Mouse (Mus musculus): ENCODE data around the gene Chdh.

Chdh gene

DNA sequence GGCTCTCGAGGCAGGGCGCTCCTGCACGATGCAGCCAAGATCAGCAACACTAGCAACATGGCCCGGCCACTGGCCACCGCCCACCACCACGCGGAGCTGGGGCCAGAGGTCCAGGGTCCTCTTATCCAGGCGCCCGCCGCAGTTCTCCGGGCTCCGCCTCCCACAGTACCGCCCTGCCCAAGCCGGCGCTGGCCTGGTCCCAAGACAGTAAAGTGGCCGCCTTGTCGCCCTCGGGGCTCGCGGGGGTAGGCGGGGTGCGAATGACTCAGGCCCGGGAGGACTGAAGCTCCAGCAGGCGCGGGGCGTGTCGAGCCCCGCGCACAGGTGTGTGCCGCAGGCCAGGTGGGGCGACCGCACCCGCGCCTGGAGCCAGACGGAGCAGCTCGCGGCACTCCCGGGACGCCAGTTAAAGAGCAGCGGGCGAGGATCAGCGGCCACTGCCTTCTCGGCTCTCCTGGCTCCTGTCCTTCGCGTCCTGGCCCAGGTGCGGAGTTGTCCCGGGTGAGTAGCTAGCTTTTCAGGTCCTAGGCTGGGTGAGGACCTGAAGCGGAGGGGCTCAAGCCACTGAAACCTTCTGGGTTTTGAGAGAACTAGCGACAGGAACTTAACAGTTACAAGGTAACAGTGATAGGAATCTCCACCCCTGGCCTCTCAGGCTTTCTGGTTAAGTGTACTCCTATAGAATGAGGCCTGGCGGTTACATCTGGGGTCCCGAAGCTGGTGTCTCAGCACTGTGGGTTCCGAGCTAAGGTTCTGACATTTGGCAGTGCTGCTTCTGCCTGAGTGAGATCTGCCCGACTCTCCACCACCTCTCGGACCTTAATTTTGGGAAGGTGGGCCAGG is at the start of gene Chdh, which contains the start of gene Il17rb:
Gene Chdh, plus strand, starts transcription at position 291 of the 843 bp plus-strand sequence.
Gene Il17rb, minus strand, starts transcription at position 164 of the 843 bp plus-strand sequence.
- DNase-seq (ENCODE audit: low read depth) = no peak

DNA sequence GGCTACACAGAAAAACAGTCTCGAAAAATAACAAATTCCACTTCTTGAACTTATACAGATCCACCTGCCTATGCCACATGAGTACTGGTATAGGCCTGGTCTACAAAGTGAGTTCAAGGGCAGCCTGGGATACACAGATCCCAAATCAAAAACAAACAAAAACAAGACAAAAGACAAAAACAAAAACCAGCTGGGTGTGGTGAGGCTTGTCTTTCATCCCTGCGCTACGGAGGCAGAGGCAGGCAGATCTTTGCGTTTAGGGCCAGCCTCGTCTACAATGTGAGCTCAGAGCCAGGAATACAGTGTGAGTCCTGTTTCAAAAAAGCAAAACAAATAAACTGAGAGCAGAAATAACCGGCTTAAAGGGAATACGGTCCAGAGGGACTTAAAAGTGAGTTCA is 41.2 kb upstream of the Chdh start:
- peak; percentile 8 for DNase-seq (ENCODE audit: low read depth)

DNA sequence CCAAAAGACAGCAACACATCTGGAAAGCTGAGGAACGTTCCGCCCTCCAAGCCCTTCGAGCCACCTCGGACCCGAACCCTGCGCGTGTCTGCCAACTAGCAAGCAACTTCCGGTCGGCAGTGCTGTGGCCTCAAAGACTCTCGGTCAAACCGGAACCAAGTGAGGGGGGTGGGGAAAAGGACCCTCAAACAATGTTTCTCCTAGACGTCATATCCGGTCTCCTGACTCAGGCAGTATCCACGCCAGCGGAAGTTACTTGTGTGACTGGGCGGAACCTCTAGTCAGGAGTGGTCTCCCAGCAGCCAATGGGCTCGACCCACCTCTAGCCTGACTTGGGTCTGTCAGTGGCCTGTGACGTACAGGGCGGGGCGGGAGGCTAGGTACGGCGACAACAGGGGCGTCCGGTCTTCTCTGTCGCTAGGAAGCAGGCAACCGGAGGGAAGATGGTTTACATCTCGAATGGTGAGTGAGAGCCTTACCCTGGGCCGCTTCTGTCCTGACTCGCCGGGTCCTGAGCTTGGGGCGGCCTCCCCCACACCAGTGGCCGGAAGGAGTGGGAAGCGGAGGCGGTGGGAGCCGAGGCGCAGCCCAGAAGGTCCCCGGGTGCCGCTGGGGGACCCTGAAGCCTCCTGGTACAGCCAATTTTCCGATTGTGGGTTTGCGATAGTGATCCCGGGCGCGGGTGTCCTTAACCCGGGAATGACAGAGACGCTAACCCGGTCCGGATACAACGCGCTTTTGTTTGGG is 40.6 kb upstream of the Chdh start, which contains the start of gene Selenok:
Gene Selenok, plus strand, starts transcription at position 234 of the 747 bp plus-strand sequence.
- DNase-seq (ENCODE audit: low read depth) = peak; percentile 98

DNA sequence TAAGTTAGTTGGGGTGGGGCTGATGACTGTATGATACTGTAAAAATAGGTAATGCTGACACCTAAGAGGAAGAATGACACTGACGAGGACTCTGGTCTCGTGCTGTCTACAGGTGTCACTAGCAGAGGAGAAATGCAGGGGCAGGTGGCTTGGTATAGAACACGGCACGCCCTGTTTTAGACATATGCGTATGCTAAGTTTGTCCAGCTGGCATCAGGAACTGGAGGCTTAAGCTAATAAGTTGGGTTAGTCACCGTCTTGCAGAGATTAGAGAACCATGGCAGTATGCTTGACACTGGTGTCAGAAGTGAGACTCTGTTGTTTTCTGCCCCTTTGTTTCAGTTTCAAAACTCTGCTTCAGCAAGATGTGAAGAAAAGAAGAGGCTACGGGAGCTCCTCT is 37.4 kb upstream of the Chdh start:
- DNase-seq (ENCODE audit: low read depth) = no peak

DNA sequence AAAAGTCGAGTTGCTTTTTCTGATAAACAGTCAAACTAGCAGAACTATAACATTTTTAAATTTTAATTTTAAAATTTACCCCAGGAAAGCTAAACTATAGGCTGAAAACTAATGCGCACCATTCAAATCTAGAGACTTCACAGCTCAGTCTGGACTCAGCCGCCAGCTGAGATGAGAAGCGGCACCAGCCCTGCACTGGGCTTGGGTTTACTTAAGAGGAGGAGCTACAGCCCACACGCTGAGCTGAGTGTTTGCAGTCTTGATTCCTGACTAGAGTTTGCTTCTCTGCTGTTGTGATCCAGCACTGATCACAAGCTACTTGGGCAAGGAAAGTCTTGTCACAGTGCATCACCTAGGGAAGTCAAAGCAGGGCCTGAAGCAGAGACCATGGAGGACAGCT is 36.8 kb upstream of the Chdh start:
- DNase-seq (ENCODE audit: low read depth) = no peak

DNA sequence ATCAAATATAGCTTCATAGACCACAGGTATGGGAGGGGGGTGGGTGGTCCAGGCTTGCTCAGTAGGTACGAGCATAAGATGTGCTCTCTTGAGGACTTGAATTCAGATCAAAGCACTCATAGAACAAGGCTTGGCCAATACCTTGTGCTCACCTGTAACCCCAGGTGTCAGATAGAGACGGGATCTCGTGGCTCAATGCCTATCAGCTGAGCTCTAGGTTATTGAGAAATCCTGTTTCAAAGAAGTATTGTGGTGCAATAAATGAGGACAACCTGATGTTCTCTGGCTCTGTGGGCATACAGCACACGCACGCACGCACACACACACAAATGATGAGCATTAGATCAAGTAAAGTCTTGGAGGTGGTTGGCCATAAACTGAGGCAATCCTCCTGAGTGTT is 31.9 kb upstream of the Chdh start:
- DNase-seq (ENCODE audit: low read depth) = no peak

DNA sequence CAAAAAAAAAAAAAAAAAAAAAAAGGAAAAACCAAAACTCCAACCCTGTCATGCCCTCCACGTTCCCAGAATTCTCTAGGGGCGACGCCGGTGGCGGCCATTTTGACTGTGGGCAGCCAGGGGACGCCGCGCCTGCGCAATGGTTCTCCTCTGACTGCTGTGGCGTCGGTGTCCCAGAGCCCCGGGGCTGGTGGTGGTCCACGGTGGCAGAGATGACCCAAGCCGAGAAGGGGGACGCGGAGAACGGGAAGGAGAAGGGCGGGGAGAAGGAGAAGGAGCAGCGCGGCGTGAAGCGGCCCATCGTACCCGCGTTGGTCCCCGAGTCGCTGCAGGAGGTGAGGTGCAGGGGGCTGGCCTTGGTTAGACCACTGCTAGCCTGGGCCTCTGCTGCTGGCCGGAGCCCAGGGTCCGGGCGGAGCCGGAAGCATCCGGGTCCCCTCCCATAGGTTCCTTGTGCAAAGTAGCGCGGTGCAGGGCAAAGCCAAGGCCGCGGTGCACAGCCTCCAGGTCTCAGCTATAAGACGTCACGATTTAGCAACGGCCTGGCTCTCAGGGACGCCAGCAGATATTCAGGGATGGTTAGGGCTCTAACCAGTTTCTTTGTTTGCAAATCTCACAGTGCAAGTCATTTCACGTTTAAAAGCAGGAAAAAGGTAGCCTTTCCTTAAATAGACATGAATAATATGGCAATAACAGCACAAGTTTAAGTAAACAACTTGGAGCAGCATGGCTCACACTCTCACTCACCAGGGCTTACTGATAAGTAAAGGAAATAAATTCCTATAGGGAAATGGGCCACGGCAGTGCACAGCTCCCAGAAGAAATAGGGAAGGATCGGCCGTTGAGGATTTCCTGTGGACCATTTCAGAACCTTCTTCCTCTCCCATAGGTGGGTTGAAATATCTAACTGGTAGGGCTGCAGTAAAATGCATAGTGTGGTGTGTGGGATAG is 30.3 kb upstream of the Chdh start, which contains the start of gene Actr8:
Gene Actr8, plus strand, starts transcription at position 84 of the 951 bp plus-strand sequence.
- DNase-seq (ENCODE audit: low read depth) = peak; percentile 96

DNA sequence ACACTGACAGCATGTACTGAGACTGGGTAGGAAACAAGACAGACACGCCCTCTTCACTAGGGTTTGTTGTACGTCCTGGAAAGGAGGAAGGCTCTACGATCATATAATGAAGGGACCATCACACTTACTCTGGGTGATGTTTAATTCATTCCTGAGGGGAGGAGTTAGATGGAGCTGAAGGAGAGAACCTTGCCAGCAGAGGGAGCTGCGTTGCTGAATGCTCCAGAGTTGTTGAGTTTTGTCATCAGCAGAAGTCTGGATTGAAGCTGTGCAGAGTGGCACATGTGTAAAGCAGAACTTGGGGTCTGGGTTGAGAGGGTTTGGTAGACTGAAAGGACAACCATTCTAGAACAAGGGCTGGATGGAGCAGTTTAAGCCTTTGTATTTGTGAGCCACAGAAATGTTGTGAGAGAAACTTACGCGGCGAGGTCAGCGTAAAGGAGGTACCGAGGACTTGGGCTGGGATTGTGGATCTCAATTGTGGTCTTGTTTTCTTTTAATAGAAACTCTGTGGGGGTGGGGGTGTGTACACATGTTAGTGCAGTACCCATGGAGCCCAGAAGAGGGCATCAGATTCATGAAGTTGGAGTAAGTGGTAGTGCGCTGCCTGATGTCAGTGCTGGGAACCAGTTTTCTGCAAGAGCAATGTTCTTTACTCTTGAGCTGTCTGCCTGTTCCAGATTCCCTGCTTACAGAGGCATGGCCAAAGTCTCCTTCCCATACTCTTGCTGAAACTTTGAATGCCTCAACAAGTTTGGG is 28.2 kb upstream of the Chdh start:
- DNase-seq (ENCODE audit: low read depth) = peak; percentile 52

DNA sequence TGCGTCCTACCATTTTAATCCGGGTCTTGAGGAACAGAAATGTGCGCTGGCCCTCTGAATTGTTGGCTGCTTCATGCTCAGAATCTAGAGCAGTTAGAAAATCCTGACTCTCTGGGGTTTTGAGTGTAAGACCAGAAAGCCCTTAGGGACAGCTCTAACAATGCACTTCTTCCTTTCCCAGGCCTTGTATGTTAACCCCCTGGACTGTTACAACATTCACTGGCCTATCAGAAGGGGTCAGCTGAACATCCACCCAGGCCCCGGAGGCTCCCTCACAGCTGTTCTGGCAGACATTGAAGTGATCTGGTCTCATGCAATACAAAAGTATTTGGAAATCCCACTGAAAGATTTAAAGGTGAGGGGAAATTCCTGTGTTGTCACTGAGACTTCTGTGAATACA is 22.7 kb upstream of the Chdh start:
- DNase-seq (ENCODE audit: low read depth) = no peak

DNA sequence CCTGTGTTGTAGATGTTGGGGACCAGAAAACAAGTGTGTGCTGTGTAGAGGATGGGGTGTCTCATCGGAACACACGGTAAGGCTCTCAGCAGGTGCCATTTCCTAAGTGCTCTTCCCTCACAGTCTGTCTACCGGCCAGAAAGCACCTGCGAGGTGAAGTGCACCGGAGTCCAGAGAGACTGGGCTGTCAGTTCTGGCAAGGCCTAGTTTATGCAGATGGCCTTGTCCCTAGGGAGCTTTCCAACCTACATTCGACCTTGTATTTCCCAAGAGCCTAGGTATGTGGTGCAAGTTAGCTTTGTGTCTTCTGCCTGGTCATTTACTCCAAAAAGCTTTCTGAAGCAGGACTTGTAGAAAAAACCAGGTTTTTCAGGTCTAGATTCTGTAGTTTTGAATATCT is 21.5 kb upstream of the Chdh start:
- no peak for DNase-seq (ENCODE audit: low read depth)

DNA sequence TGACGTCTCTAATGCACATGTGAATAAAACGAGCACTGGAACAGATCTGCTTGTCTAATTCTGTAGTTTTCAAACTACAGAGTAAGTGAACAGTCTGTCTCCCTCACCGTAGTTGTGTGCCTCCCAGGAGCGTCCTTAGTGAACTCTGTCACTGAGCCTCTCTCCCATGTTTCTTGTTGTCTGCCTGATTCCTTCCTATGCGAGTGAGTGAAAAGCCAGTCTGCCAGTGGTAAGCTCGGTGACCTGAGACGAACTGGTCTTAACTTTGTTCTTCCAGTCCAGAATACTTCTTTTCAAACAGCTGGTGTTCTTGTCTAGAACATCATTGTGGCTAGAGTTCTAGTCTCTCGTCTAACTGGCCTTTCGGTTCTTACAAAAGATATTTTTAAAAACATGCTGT is 21.1 kb upstream of the Chdh start:
- DNase-seq (ENCODE audit: low read depth) = no peak

DNA sequence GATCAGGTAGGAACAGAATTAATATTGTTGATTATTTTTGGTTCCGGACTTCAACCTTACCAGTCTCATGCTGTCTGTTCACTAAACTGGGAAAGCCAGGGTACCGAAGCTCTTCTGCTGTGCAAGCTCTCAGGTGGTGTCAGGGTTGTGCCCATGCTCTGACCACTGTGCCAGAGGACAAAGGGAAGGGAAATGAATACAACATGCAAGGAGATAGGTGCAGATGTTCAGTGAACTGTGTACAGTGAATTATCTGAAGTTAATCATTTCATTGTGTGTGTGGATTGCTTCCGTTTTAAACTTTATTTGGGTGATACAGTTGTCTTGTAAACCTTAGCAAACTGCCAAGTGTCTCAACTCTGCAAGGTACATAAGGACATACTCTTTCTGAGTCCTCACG is 20.5 kb upstream of the Chdh start:
- DNase-seq (ENCODE audit: low read depth) = no peak

DNA sequence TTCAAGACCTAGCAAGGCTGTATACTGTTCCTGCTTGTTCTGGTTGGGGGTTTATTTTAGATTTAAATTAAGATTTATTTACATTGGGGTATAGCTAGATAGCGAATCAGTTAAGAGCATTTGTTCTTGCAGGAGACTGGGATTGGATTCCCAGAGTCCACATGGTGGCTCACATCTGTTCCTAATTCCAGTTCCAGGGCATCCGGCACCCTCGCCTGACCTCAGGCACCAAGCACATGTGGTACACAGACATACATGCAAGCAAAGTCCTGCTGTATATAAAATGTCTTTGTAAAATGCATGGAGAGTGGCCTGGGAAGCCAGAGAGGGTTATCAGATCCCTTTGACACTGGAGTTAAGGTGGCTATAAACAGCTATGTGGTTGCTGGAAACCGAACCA is 13.8 kb upstream of the Chdh start:
- DNase-seq (ENCODE audit: low read depth) = no peak

DNA sequence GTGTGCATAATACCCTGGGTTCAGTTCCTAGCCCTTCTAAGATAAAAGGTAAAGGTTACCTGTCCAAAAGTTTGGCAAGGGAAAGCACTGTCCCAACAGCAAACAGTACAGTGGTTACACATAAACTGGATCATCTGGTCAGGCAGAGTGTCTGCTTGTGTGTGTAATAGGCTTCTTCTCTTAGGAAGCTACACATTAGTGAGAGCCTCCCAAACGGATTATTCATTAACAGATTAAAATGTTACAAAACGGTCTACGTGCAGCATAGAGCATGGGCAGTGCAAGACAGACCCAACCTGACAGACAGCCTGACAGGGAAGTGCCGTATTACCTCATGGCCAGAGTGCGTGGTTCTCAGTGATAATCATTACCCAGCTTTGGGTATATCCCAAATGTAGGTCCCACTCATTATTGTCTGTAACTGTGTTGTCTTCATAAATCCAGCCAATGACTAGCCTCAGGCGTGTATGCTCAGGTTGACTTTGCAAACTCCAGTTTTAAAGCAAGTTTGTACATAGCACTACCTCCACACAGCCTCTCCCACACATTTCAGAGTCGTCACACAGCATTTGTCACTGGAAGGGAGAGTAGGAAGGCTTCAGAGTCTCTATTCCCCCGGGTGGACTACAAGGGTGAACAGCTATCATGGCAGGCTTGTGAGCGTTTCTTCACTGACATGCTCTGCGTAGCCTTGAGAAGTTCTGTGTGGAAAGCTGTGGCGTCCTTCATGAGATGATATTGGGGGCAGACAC is 12.6 kb upstream of the Chdh start:
- DNase-seq (ENCODE audit: low read depth) = no peak

DNA sequence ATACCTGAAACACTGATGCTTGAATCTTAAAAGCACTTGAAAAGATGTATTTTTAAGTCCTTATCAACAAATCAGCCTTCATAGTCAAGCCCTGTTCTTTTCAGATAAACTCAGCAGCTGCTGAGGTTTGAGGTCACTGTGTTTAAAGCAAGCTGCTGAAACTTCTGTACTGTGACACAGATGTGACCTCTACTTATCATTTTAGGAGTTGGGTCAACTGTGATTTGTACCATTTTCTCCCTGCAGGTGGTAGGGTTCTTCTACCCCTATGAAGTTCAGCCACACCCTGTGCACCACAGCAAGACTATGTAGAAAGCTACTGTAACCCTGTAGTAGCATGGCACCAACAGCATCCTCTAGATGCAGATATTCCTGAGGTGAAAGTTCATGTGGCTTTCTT is 11.5 kb upstream of the Chdh start:
- DNase-seq (ENCODE audit: low read depth) = no peak

DNA sequence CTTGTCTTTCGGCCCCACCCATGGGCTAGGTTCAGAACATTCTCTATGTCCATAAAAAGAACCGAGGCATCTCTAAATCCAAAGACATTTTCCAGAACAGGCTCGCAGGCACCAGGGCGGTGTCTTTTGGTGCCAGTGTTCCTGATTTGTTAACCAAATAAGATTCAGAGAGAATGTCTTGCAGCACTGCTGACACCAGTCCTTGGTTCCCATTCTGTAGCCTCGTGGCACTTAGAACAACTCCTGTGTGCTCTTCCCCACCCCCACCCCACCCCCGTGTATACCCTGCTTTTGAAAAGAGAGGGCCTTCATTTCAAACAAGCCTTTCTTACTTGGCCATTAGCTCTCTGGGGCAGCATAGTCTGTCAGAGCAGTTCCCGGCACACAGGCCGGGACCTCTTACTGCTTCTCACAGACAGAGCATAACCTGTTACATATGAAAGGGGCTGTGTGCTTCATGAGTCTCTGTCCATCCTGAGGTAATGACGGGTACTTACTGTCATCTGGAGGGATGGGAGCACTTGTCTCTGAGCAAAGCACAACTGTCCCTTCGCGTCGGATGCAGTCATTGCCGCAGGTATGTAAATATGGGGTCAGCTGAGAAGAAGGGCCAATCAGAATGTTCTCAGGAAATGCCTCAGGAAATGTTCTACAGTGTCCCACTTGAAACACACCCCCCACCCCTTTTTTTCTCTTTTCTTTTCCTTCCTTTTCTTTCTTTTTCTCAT is 9.9 kb upstream of the Chdh start:
- DNase-seq (ENCODE audit: low read depth) = no peak

DNA sequence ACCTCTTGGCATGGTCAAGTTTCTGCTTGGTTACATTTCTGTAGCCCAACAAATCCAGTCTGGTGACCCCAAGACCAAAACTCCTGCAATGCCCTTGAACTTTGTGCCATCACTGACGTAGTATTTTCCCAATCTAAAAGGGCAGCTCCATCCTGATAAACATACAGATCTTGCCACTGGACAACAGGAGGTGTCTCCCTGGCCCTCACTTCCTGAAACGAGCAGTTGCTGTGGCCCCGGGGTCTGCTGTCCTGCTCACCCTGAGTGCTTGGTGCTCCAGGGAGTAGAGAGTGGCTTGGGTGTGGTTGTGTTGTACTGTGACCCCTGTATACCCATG is 9.4 kb upstream of the Chdh start:
- DNase-seq (ENCODE audit: low read depth) = no peak

DNA sequence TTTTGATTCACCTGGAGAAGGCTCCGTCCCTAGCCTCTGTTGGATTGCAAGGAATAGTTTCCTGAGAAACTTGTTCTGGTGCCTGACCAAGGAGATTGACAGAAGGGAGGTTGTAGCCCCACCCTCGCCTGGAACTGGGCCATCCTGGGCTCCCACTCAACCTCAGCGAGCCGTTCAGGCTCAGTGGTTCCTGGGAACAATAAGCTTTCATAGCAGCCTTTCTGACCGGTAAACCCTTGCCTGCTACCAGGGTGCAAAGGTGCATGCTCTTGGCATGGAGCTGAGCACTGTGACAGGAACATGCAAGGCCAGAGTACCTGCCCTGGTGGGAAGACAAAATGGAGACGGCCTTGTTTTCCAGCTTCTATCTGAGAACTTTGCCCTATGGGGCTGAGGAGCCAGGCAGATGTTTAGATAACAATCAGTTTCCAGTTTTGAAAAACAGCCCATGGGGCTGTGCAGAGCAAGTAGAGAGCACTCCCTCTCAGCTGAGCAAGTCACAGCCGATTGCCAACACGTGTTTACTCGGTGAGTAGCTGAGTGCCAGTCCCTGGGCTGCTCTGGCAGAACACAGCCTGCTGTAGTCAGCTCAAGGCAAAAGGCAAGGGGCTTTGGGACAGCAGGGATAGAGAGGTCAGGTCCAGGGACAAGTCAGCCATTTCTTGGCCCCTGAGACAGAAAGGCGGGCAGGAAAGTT is 1.2 kb downstream of the Chdh start:
- peak; percentile 67 for DNase-seq (ENCODE audit: low read depth)

DNA sequence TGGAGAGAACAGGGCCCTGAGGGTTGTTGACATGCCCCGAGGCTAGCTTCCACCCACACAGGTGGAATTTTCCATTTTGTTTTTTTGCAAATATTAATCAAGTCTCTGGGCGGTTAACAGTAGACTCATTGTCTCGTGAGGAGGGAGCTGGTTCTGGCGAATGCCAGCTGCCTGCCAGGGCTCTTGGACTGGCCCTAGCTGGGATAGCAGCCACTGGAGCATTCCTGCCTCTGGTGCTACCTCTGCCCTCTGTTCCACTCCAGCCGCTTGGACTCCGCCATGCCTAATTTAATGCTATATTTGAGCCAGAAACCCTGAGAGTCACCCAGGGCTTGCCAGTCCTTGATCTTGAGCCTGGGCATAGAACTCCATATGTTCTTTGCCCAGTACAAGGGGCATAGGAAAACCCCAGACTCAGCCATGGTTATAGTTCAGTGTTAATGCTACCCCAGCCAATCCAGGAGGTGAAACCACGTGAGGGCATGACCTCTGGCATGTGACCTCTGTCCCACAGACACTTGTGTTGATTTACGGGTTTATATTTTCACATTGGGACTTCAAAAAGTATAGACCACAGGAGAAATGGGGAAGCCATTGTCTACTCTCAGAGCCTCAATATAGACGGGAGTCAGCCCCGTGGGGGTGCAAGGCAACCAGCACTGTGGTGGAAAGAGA is 3.2 kb downstream of the Chdh start:
- peak; percentile 40 for DNase-seq (ENCODE audit: low read depth)

All from NIH3T3 (cell line).